In the genomic region with DNA sequence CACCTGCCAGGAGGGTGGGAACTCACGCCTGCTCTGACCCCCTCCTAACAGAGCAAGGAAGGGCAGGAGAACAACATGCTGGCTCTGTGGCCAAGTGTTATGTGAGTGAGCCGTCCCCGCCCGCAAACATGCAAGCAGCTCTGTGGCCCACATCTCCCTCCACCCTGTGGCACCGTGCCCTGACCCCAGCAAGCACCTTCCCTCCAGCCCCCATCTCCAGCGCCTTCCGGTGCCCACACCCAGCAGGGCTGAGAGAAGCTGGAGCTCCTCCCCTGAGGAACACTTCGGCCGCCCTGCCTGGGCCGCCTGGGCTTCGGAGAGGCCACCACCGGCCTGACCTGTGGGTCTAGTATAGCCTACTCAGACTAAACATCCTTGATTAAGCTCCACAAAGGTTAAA, we compare ENCODE assay signal across 23 mouse cellular contexts.
DNase-seq lines count a peak whose midpoint lies in the region; ATAC-seq and TF ChIP-seq lines count a peak whose summit lies in the region.
"Had no signal": no experiment of that assay in that cellular context is flagged by ENCODE, and none has a peak within 500 bp of the region (broad histone marks: within the 10 kb centered on the region; RNA-seq: fewer than 3 reads in every experiment).

No protein-coding gene starts in this region.

- no peak overlapping the region for H3K9ac ChIP-seq in limb, embryonic 13.5 days
- no peak overlapping the region for H3K9ac ChIP-seq in stomach, embryonic 15.5 days
- no peak overlapping the region; the same call in 1 of the 2 replicates for H3K9ac ChIP-seq in stomach, postnatal 0 days (ENCODE audit: low read length)
- H3K9ac ChIP-seq: embryonic facial prominence, embryonic 12.5 days; forebrain, embryonic 12.5 days; hindbrain, embryonic 13.5 days; liver, embryonic 13.5 days; midbrain, embryonic 12.5 days; neural tube, embryonic 15.5 days had no signal

- H3K4me2 ChIP-seq in limb, embryonic 13.5 days (replicated peaks): no peak overlapping the region
- no peak overlapping the region for H3K4me2 ChIP-seq in stomach, embryonic 15.5 days
- H3K4me2 ChIP-seq in stomach, postnatal 0 days (replicated peaks; ENCODE audit: low read depth): no peak overlapping the region
- H3K4me2 ChIP-seq: embryonic facial prominence, embryonic 12.5 days; forebrain, embryonic 12.5 days; heart, embryonic 13.5 days; hindbrain, embryonic 13.5 days; liver, embryonic 13.5 days; midbrain, embryonic 12.5 days; neural tube, embryonic 15.5 days had no signal

- no peak overlapping the region for H3K27ac ChIP-seq in gastrocnemius, adult 2 months
- no peak overlapping the region for H3K27ac ChIP-seq in limb, embryonic 13.5 days
- no peak overlapping the region for H3K27ac ChIP-seq in limb, embryonic 10.5 days
- H3K27ac ChIP-seq in stomach, embryonic 15.5 days: no peak overlapping the region
- H3K27ac ChIP-seq in stomach, postnatal 0 days (replicated peaks): no peak overlapping the region
- H3K27ac ChIP-seq: embryonic facial prominence, embryonic 12.5 days; forebrain, embryonic 12.5 days; heart, embryonic 13.5 days; hindbrain, embryonic 13.5 days; layer of hippocampus, adult 2 months; liver, embryonic 13.5 days; macrophage; midbrain, embryonic 12.5 days; neural tube, embryonic 15.5 days had no signal

- H3K27me3 ChIP-seq in limb, embryonic 13.5 days: peaks cover 6% of the 10 kb centered on the region
- H3K27me3 ChIP-seq in limb, embryonic 10.5 days (ENCODE audit: low read depth, poor library complexity, severe bottlenecking): peaks cover 24% of the 10 kb centered on the region; the same call in 1 of the 2 replicates
- H3K27me3 ChIP-seq in stomach, embryonic 15.5 days (replicated peaks): no peaks in the 10 kb centered on the region
- H3K27me3 ChIP-seq in stomach, postnatal 0 days (ENCODE audit: control insufficient read depth, insufficient read depth, low read length): no peaks in the 10 kb centered on the region
- H3K27me3 ChIP-seq: forebrain, embryonic 12.5 days; liver, embryonic 13.5 days; midbrain, embryonic 12.5 days; neural tube, embryonic 15.5 days had no signal

- 0 out of 2 replicates have a peak, but pooled peaks have one; percentile 28 for ATAC-seq in limb, embryonic 13.5 days (ENCODE audit: low FRiP score, low read depth)
- 0 out of 2 replicates have a peak, but pooled peaks have one; percentile 14 for ATAC-seq in stomach, embryonic 15.5 days (ENCODE audit: insufficient read depth, low FRiP score, low read depth)
- ATAC-seq in stomach, postnatal 0 days (ENCODE audit: low FRiP score, low TSS enrichment): no peak
- ATAC-seq: inflammation-experienced regulatory T-cells, adult 6 months had no signal

- no peak for TF ChIP-seq CTCF in gastrocnemius, adult 2 months (IDR thresholded peaks at IDR 0.05)
- no peak for TF ChIP-seq CTCF in stomach, postnatal 0 days (IDR thresholded peaks at IDR 0.05; ENCODE audit: low read depth)

- WGBS in limb, embryonic 13.5 days: 76% methylated on average over 12 of the region's 12 CpGs
- WGBS in limb, embryonic 10.5 days: 73% methylated on average over 12 of the region's 12 CpGs
- whole genome bisulfite sequencing in stomach, embryonic 15.5 days: 53% methylated on average over 12 of the region's 12 CpGs
- 58% methylated on average over 8 of the region's 12 CpGs for WGBS in stomach, postnatal 0 days

- H3K9me3 ChIP-seq in limb, embryonic 13.5 days: no peaks in the 10 kb centered on the region
- no peaks in the 10 kb centered on the region for H3K9me3 ChIP-seq in limb, embryonic 10.5 days (replicated peaks)
- H3K9me3 ChIP-seq in stomach, embryonic 15.5 days: no peaks in the 10 kb centered on the region
- H3K9me3 ChIP-seq in stomach, postnatal 0 days (ENCODE audit: control insufficient read depth, low read length): no peaks in the 10 kb centered on the region
- H3K9me3 ChIP-seq: embryonic facial prominence, embryonic 12.5 days; forebrain, embryonic 12.5 days; heart, embryonic 13.5 days; hindbrain, embryonic 13.5 days; liver, embryonic 13.5 days; midbrain, embryonic 12.5 days; neural tube, embryonic 15.5 days had no signal

- intact Hi-C loops in gastrocnemius, adult 2 months (cut with DNase I): no loop called here

- peaks cover 4% of the 10 kb centered on the region for H3K4me1 ChIP-seq in limb, embryonic 13.5 days
- peaks cover 42% of the 10 kb centered on the region for H3K4me1 ChIP-seq in limb, embryonic 10.5 days
- H3K4me1 ChIP-seq in stomach, embryonic 15.5 days: no peaks in the 10 kb centered on the region
- no peaks in the 10 kb centered on the region for H3K4me1 ChIP-seq in stomach, postnatal 0 days (replicated peaks; ENCODE audit: control insufficient read depth, insufficient read depth)
- H3K4me1 ChIP-seq: forebrain, embryonic 12.5 days; hindbrain, embryonic 13.5 days; liver, embryonic 13.5 days; midbrain, embryonic 12.5 days; neural tube, embryonic 15.5 days had no signal

- peak; percentile 29 for DNase-seq in gastrocnemius, adult 2 months
- DNase-seq in gastrocnemius, postnatal 4 days (ENCODE audit: low spot score in 2 of 2): no peak
- DNase-seq in limb, embryonic 10.5 days (ENCODE audit: low spot score): no peak
- DNase-seq in stomach, postnatal 0 days (ENCODE audit: low spot score): no peak
- no peak for DNase-seq in frontal cortex, postnatal 14 days (ENCODE audit: low spot score in 2 of 2)
- DNase-seq in right cerebral cortex, postnatal 4 days: no peak
- DNase-seq: adrenal gland, postnatal 25 days; cerebellum, adult 11 months; cerebellum, adult 9-11 months; kidney, adult 18-20 months; liver, embryonic 13.5 days; right cerebral cortex, adult 18-20 months had no signal

- H3K36me3 ChIP-seq in limb, embryonic 13.5 days: no peaks in the 10 kb centered on the region
- H3K36me3 ChIP-seq in limb, embryonic 10.5 days: no peaks in the 10 kb centered on the region
- no peaks in the 10 kb centered on the region for H3K36me3 ChIP-seq in stomach, embryonic 15.5 days
- no peaks in the 10 kb centered on the region for H3K36me3 ChIP-seq in stomach, postnatal 0 days (ENCODE audit: control insufficient read depth, insufficient read depth, low read length)
- H3K36me3 ChIP-seq: embryonic facial prominence, embryonic 12.5 days; forebrain, embryonic 12.5 days; heart, embryonic 13.5 days; hindbrain, embryonic 13.5 days; liver, embryonic 13.5 days; midbrain, embryonic 12.5 days; neural tube, embryonic 15.5 days had no signal

- H3K4me3 ChIP-seq in gastrocnemius, adult 2 months: no peak overlapping the region
- no peak overlapping the region for H3K4me3 ChIP-seq in limb, embryonic 13.5 days
- H3K4me3 ChIP-seq in limb, embryonic 10.5 days: no peak overlapping the region
- H3K4me3 ChIP-seq in stomach, embryonic 15.5 days (replicated peaks): no peak overlapping the region
- no peak overlapping the region for H3K4me3 ChIP-seq in stomach, postnatal 0 days (ENCODE audit: low read depth, low read length)
- H3K4me3 ChIP-seq: embryonic facial prominence, embryonic 12.5 days; forebrain, embryonic 12.5 days; heart, embryonic 13.5 days; hindbrain, embryonic 13.5 days; layer of hippocampus, adult 2 months; liver, embryonic 13.5 days; midbrain, embryonic 12.5 days; neural tube, embryonic 15.5 days had no signal

- TF ChIP-seq EP300 in stomach, postnatal 0 days (optimal IDR thresholded peaks at IDR 0.05): no peak
